Mouse (Mus musculus): ENCODE measurements at regions not wholly inside any gene's neighbourhood (a gene's known extent, or its start where the extent isn't known, plus 50 kb on each side); places are given as distances from the start of the nearest gene placed in this dataset.
"Not testable (repeated sequence)": the region's sequence is repeated elsewhere in the genome, so short reads cannot be mapped to it uniquely, and the experiment has no call there.

DNA sequence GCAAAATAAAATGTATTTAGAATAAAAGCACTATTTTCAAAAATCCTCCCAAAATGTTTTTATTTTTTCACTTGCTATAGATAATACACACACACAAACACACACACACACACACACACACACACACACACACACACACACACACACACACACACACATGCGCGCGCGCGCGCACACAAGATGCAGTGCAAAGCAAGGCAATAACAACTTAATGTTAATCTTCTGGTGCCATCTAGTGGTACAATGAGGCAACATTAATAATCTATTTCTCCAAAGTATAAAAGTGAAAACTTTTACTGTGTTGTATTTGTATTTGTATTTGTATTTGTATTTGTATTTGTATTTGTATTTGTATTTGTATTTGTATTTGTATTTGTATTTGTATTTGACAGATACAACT, 136.2 kb upstream of the Arrdc3 start:
- TF ChIP-seq CTCF (conservative IDR thresholded peaks at IDR 0.05; ENCODE audit: low read length): 0 out of 2 replicates have a peak, but pooled peaks have one; percentile 13
- TF ChIP-seq NANOG (IDR thresholded peaks at IDR 0.05; ENCODE audit: borderline replicate concordance, low read length): not testable (repeated sequence)
